Mouse (Mus musculus) embryo, embryonic 10.5 days (tissue): Measurements from ENCODE around the gene Ier2.
A peak's percentile ranks its signal among the peaks of the same experiment; 100 is the strongest.

ENCODE experiments used
- DNase-seq: peaks from one replicate; pipeline ENCODE4 v3.0.0-alpha.2; 2015; ENCODE audit warnings: low spot score

Gene Ier2

DNA sequence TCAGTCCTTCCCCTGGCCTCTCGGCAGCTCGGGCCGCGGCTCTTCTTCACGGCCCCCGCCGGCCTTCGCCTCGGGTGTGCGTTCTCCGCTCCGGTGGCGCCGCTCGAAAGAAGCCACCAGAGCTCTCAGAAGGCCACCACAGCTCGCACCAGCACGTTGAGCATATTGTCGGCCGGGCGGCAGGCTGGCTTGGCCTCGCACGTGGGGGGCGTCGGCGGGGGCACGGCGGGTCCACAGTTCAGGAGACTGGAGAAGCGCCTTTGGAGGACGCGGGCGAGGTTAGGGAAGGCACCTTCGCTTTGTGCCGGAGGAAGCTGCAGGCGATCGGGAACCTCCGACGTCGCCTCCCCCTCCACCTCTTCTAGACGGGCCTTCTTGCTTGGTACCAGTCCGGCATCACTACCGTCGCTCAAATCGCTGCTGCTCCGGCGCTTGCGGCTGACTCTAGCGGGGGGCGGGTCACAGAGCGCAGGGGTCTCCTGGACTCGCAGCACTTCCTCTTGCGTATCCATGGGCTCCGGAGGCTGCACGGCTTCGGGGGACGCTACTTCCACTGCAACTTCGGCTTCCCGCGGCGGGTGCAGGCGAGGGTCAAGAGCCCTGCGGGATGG is 586 bp downstream of the Ier2 start:
- peak; percentile 70 for DNase-seq

DNA sequence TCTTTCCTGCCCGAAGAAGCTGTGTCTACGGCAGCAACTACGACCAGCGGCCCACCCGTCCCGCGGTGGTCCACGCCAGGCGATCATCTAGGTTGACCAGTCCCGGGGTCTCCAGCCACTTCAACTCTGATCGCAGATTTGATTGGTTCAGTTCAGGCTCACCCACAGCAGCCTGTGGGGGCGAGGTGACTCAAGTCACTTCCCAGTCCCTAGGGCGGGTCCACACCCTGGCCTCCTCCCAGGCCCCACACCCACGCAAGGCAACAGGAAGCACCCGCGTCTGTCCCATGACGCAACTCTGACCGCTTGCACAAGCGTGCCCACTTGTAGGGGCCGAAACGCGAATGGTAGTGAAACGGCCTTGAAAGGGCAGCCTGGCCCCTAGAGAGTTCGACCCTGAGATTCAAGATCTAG is 1.2 kb downstream of the Ier2 start:
- DNase-seq: peak; percentile 72

DNA sequence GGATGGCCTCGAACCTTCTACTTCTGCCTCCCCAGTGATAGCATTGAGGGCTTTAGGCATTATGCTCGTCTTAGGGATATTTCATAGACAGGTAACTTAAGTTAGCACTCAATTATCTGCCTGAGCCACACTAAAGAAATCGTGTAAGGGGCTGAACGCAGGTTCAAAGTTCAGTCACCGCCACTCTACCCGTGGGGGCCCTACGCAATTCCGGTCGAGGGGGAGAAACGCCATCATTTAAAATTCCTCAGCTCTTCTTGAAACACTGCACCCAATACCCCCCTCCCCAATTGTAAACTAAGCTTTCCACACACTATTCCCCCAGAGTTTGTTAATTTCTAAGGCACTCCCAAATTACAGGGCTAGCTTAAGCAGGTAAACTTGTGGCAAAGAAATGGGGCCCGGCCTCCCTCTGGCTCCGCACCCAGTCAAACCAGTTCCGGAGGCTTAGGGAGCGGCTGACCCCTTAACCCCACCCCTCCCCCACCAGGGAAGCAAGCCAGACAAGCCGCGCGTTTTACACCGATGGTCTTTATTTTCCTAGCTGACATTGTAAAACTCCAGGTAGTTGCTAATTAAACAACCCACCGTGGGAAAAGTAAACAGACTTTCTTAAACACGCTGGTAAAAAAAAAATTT is 1.7 kb downstream of the Ier2 start:
- peak; percentile 82 for DNase-seq

DNA sequence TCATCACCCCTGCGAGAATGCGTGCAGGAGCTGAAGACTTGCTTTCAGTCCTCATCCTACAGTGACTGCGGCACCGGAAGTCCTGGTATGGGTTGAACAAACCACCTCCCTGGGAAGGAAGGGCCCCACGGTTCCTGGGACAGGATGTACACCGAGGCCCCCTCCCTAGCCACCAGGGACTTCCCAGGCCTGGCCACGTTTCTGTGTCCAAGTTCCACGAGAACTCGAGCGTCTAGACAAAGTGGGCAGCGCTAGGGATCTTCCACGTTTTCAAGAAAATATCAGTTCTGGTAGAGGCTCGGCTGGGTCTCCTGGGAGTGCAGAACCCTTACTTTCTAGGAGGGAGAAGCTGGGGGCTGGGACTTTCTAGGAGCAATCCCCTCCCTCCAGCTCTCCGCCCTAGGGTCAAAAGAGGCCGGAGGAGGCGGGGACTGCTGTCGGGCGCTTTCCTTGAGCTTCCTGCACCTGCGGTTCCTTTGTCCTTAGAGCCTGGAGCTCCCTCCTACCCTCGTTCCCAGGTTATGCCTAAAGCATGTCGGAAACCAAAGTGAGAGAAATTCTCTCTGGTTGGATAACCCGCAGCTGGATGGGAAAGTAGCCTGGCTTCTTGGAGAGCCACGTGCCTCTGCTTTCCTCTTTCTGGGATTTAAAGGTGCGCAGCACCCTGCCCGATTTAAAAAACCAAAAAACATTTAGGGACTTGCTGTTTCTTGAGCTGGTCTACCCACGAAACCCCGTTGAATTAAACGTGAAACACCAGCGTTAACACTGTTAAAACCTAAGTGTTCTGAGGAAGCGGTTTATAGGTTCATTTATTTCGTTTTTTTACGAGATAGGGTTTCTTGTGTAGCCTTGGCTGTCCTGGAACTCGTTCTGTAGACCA is 2.5 kb downstream of the Ier2 start:
- peak; percentile 89 for DNase-seq

DNA sequence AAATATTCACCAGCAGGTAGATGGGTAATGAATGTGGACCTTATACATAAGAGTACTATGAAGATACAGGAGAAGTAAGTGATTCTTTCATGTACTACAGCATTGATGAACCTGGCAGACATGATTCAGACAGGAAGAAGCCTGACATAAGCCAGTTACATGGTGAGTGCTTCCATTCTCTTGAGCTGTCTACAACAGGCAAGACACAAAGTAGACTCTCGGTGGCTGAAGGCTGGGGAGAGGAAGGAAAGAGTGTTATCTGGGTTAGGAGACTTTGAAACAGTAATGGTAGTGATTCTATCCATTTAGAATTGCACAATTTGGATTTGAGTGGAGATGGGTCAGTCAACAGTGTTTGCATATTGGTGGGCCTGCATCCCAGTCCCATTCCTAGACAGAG is 3.7 kb downstream of the Ier2 start:
- no peak for DNase-seq

DNA sequence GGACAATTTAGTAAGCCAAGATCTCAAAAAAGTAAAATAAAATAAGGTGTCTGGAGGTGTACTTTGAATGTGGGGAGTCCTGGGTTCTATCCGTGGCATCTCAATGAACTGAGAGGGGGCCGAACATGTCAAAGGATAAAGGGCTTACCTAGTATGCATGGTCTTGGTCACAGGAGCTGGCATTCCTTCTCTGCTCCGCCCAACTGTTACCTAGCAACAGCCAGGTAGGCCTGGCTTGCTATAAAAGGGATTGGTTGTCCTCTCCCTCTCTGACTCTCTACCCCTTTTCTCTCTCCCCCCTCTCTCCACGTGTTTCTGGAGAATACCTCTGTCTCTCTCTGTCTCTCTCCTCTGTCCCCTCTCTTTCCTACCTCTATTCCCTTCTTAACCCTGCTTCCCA is 5.0 kb downstream of the Ier2 start:
- DNase-seq: peak; percentile 19

DNA sequence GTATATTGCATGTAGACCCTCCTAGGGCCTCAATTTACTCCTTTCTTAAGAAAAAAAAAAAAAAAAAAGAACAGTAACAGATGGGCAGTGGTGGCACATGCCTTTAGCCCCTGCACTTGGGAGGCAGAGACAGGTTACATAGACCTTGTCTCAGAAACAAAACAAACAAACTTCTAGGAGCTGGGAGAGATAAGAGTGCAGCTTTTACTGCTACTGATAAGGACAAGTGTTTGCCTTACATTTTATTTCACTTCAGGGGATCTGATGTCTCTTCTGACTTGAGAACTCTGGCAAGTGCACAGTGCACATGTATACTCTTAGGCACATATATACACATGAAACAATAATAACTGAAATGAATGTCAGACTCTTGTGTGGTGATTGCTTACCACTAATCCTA is 5.4 kb downstream of the Ier2 start:
- no peak for DNase-seq

DNA sequence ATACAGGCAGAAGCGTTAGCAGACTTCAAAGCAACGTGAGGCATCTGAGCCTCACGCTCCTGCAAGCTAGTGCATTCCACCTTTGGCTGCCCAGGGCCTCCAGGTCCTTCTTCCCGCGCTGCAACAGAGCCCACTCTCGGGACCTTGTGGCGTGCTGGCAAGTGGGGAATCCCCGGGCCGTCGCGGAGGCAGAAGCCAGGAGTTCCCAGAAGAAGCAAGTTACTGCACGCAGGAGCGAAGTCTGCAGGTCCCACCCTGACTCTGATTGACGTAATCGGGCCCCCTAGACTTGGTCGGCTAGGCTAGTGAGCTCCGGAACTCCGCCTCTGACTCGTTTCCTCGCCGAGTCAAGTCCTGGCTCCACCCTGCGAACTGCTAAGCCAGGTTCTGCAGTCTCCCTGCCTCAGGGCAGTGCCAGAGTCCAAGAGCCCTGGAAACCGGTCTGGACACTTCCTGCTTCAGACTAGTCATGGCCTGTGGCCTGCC is 6.0 kb downstream of the Ier2 start:
- DNase-seq: peak; percentile 88

DNA sequence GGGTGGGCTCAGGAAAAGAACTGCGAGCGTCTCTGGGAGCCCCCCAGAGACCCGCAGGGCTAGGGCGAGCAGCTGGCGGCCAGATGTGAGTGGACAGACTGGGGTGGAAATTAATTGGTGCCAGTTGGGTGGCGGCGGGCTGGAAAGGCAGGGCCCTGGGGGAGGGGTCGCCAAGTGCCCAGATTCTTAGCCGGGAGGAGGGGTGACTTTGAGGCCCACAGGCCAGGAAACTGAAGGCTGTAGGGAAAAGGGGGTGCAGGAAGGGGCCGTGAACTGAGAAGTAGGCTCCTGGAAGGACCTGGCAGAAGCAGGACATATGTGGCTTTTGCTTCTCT is 6.5 kb downstream of the Ier2 start:
- DNase-seq: peak; percentile 86

DNA sequence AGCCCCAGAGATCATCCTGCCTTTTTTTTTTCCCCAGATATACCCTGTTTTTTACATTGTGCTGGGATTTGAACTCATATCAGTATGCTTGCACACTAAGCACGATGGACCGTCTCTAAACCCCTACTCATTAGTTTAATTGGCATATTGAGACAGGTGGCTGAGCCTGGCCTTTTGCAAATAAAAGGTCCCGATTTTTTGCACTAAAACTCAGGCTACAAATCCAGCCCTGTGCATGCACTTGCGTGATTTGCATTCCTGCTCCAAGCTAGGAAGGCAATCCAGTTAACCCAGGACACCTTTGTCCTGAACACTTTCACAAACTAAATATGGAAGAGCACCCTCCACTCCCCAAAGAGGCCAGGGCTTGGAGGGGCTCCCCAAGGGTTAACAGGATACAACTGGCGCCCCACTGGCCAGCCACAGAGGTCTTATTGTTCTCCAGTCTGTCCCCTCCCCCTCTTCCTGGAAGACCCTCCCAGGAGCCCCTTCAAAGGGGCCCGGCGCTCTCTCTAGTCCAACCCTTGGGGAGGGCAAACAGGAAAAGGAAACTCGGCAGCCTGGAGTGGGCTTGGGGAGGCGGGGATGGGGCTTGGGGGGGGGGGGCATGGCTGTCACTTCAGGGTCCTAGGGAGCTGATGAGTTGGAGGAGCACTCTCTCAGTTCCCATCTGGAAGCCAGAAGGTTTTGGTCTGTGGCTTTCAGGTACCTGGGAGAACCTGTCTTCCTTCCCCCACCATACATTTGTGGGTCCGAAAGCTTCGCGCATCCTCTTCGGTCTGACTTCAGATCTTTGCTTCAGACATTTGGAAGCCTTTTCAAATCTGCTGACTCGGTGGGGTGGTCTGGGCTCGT is 7.1 kb downstream of the Ier2 start:
- DNase-seq: peak; percentile 94

DNA sequence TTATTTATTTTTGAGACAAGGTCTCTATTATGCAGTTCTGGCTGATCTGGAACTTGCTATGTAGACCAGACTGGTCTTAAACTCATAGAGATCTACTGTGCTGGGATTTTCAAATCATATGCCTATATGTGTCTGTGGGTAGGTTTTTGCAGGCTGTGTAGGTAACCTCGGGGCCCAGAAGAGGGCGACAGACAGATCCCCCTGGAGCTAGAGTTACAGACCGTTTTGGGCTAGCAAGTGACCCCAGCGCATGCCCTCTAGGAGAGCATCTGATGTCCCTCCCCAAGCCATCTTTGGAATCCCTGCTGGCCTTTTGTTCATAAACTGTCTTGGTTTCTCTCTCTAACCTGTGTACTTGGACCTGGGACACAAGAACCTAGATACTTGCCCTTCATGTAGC is 8.1 kb downstream of the Ier2 start:
- DNase-seq: peak; percentile 68

DNA sequence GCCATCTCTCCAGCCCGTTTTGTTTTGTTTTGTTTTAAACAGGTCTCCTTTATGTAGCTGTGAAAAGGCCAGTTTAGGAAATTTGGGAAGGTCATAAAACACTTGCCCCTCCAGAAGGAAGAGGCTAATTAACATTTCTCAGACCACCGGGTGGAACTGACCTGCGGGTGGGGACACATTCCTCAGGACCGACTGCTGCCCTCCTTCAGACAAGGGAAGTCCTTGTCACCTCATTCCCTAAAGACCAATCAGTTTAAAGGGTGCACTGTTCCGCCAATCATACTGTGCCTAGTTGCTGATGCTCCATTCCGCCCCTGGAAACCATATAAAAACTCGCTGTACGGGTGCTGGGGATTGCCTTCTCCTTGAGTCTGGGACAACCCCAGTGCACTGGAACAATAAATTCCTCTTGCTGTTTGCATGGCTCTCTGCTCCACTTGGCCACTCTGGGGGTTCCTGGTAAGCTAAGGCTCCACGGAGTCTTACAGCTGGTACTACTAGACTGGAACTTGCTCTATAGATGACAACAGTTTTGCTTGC is 9.5 kb downstream of the Ier2 start:
- peak; percentile 34 for DNase-seq

DNA sequence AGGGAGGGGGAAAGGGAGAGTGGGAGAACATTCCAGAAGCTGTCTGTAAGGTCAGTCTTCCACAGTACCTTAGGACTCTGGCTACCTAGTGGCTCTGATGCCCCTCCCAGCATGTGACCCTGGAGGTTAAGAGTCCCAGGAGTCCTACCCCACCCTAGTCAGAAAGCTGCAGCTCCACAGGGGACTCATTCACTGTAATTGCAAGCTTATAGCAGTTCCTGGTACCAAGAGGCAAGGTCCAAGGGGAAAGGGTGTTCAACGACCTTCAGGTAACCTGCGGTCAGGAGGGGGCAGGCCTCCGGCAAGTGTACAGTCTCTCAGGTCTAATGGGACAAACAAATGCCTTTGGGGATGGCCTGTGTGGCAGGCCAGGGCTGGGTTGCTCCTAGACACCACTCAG is 12.4 kb downstream of the Ier2 start:
- no peak for DNase-seq

DNA sequence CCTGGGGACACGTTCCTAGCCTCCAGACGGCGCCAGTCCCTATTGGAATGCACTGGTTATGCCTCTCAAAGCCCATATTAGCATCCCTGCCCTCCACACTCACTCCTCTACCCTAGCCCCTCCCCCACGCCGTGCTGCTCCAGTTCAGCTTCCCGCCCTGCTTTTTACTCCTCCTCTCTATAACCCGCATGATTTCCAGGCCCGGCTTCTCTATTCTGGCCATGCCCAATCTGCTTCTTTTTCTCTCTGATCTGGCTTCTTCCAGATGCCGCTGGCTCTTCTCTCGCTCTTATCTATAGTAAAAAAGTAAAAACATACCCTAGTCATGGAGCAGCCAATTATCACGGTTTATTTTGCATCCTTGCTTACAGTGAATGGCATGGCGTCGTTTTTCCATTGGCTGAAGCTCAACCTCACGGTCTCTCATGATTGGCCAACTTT is 15.2 kb downstream of the Ier2 start:
- DNase-seq: peak; percentile 91

DNA sequence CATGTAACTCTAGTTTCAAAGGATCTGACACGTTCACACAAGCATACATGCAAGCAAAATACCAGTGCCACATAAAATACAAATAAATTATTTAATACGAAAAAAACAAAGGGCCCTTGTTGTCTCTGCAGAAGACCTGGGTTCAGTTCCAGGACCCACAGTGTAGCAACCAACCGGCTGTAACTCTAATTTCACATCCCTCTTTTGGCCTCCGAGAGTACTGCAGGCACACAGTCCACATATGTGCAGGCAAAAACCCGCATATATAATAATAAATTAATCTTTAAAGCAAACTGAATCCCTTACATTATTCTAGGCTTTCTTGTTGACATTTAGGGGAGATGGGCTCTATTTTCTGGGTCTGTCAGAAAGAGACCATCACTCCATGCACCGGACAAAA is 15.9 kb downstream of the Ier2 start:
- DNase-seq: peak; percentile 62

DNA sequence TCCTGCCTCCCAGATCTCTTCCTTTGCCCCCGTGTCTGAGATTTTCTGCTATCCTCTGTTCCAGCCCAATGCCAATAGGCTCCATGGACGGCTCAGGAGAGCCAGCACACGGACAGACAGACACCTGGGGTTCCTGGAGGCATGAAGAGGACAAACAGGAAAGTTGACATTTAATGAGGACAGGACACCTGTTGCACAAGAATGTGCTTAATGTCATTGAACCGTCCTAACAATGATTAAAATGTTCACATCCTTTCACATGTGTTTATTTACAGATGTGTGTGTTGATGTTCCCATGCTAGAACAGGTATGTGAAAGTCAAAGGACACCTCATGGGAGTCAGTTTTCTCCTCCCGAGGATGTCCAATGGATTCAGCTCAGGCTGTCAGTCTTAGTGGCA is 19.6 kb downstream of the Ier2 start:
- DNase-seq: no peak

DNA sequence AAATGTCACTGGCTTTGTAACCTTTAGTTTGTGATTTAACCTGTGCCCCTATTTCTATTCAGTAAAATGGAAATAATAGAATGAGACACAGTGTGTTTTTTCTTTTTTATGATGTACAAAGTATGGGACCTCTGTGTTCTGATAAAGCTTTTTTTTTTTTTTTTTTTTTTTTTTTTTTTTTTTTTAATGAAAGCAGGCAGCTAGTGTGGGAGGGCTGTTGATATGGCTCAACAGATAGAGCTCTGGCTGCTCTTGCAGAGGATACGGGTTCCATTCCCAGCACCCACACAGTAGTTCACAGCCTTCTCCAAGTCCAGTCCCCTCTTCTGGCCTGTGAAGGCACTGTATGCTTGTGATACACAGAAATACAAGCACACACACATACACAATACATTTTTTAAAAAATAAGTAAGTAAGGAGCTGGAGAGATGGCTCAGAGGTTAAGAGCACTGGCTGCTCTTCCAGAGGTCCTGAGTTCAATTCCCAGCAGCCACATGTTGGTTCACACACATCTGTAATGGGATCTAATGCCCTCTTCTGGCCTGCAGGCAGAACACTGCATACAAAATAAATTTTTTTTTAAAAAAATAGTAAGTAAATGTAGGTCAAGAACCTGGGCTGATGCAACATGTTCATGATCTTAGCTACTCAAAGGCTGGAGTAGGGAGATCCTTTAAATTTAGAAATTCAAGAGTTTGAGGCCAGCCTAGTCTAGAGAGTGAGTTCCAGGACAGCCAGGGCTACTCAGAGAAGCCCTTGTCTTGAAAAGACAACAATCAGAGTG is 20.9 kb downstream of the Ier2 start:
- no peak for DNase-seq

DNA sequence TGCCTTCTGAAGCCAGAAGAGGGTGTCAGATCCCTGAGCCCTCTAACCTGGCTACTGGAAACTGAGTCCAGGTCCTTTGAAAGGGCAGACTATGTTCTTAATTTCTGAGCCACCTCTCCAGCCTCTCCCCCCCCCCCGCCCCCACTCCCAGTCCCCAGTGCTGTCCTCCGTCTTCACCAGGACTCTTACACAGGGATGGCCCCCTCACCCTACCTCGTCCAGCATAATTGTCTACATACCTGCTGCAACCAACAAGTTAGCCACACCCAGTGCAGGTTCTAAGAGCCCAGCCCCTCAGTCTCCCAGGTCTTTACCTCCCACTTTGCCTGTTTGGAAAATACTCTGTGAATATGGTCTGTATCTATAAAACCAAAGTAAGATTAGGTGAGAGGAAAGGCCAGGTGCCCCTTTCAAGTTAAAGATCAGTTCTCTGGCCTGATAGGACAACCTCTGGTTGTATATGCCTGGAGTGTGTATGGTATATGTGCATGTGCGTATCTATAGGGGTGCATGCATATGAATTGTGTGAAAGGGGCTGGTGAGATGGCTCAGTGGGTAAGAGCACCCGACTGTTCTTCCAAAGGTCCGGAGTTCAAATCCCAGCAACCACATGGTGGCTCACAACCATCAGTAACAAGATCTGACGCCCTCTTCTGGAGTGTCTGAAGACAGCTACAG is 21.9 kb downstream of the Ier2 start:
- DNase-seq: no peak

DNA sequence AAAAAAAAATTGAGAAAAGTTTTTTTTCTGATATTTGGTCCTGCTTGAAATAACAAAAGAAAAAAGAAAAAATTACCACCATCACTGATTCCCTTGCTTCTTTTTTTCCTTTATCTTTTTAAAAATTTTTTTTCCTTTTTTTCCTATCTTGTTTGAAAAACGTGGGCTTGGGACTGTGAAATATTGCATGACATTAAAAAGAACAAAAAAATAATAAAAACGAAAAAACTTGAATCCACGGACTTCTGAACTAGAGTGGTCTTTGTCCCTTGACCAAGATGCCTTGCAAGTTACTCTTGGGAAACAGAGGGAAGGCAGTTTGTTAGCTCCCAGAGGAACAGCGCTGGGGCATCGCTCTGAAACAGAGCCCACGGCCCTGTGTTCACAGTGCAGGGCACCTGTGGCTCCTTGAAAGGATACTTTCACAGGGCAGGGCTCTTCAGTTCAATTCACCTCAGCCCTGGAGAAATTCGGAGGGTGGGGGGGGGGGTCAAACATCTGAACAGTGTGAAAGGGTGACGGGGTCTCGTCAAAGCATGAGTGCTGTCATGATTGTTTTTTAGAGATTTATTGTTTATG is 22.6 kb downstream of the Ier2 start:
- peak; percentile 42 for DNase-seq
